Mouse (Mus musculus) kidney, adult 2 months (tissue): ENCODE measurements at regions not wholly inside any gene's neighbourhood (a gene's known extent, or its start where the extent isn't known, plus 50 kb on each side); places are given as distances from the start of the nearest gene placed in this dataset.

ENCODE experiments used
- CTCF ChIP-seq: fragments of 200-500 bp; conservative IDR thresholded peaks from 2 replicates; pipeline ENCODE4 v1.5.1; 2011; ENCODE audit warnings: low read depth, mild to moderate bottlenecking, control low read depth, low read length, moderate library complexity, mixed read lengths; ENCODE audit not compliant: insufficient read depth, insufficient read length
- POLR2A ChIP-seq: fragments of 200-500 bp; IDR thresholded peaks from one replicate; pipeline ENCODE4 v1.6.1; 2011; ENCODE audit warnings: low read depth, low read length, control low read depth

GRCm38 (mm10) chr1:83961761-83962160, 402.2 kb downstream of the Pid1 start:
- no peak for TF ChIP-seq POLR2A
- TF ChIP-seq CTCF = no peak
